Mouse (Mus musculus): ENCODE data around the gene Slc22a15. TPM values are rescaled to one million over a fixed set of nuclear protein-coding genes. Genes with fewer than 3 reads are reported as not detected.

Gene Slc22a15
- polyA plus RNA-seq, 1 experiment from 2014 or later = 4.5 TPM

DNA sequence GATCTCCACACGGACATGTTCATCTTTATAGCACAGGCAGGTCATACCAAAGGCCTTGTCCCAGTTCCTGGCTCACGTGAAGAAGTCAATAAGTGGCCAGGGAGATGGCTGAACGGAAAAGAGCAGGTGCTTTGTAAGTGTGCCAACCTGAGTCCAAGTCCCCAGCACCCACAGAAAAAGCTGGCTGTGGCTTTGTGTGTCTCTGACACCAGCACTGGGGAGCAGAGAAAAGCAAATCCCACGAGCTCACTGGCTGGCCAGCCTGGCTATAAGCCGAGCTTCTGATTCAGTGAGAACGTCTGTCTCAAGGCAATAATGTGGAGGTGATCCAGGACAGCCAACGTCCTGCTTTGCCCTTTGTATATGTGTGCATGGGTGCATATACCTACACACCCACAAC lies 29.3 kb upstream of the Slc22a15 start:
- Histone ChIP-seq H3K9me3 (ENCODE audit: low read length) (no peaks in the 10 kb centered on the region), H3K36me3 (ENCODE audit: insufficient read depth, low read length) (no peaks in the 10 kb centered on the region), H3K27me3 (replicated peaks; ENCODE audit: insufficient read depth, low read length) (no peaks in the 10 kb centered on the region), H3K4me1 (ENCODE audit: insufficient read depth, low read depth, low read length) (no peaks in the 10 kb centered on the region), H3K27ac (ENCODE audit: low read length) (no peak overlapping the region), H3K4me3 (ENCODE audit: low read depth, low read length) (no peak overlapping the region), H3K4me2 (replicated peaks; ENCODE audit: low read depth, low read length) (no peak overlapping the region), H3K9ac (replicated peaks; ENCODE audit: low read depth) (no peak overlapping the region)
- DNase-seq (ENCODE audit: low spot score) (no peak), ATAC-seq (no peak)
- 63% methylated on average over 7 of the region's 7 CpGs for WGBS
- no peak for TF ChIP-seq EP300 (IDR thresholded peaks at IDR 0.05)
- TF ChIP-seq CTCF (IDR thresholded peaks at IDR 0.05) = no peak

- DNase-seq (ENCODE audit: low spot score) = no peak
- Histone ChIP-seq H3K36me3 (ENCODE audit: insufficient read depth, low read length) (no peaks in the 10 kb centered on the region), H3K27me3 (replicated peaks; ENCODE audit: insufficient read depth, low read length) (no peaks in the 10 kb centered on the region), H3K9ac (replicated peaks; ENCODE audit: low read depth) (no peak overlapping the region), H3K4me3 (ENCODE audit: low read depth, low read length) (no peak overlapping the region), H3K4me1 (ENCODE audit: insufficient read depth, low read depth, low read length) (no peaks in the 10 kb centered on the region), H3K9me3 (ENCODE audit: low read length) (no peaks in the 10 kb centered on the region), H3K27ac (ENCODE audit: low read length) (no peak overlapping the region), H3K4me2 (replicated peaks; ENCODE audit: low read depth, low read length) (no peak overlapping the region)
- no peak for TF ChIP-seq EP300 (IDR thresholded peaks at IDR 0.05)
- no peak for TF ChIP-seq CTCF (IDR thresholded peaks at IDR 0.05)
- WGBS = 87% methylated on average over 2 of the region's 2 CpGs
- no peak for ATAC-seq
These were observed 28.3 kb upstream of the Slc22a15 start for GRCm38 (mm10) chr3:101952577-101952976.

DNA sequence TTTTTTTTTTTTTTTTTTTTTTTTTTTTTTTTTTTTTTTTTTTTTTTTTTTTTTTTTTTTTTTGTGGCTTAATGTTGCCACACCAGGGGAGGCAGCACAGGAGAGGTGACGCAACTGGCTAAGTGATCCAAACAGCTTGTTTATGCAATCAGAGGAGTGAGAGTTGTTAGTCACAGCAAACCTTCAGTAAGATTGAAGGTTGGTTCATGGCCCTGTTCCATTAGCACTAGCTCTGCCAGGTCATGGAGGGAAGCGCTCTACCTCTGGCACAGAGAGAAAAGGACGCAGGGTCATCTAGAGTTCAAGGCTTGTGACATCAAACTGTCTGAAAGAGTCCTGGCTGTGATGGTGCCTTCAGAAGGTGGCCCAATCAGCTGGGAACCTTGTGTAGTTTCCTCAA lies 24.3 kb upstream of the Slc22a15 start:
- Histone ChIP-seq H3K4me3 (ENCODE audit: low read depth, low read length) (no peak overlapping the region), H3K36me3 (ENCODE audit: insufficient read depth, low read length) (no peaks in the 10 kb centered on the region), H3K9me3 (ENCODE audit: low read length) (no peaks in the 10 kb centered on the region), H3K4me2 (replicated peaks; ENCODE audit: low read depth, low read length) (no peak overlapping the region), H3K27ac (ENCODE audit: low read length) (0 out of 2 replicates have a peak overlapping the region, but pooled peaks have one; percentile 47), H3K9ac (replicated peaks; ENCODE audit: low read depth) (no peak overlapping the region), H3K27me3 (replicated peaks; ENCODE audit: insufficient read depth, low read length) (no peaks in the 10 kb centered on the region), H3K4me1 (ENCODE audit: insufficient read depth, low read depth, low read length) (no peaks in the 10 kb centered on the region)
- WGBS = 25% methylated on average over 3 of the region's 3 CpGs
- no peak for TF ChIP-seq EP300 (IDR thresholded peaks at IDR 0.05)
- TF ChIP-seq CTCF (IDR thresholded peaks at IDR 0.05) = no peak
- peak; percentile 90 for ATAC-seq
- peak; percentile 96 for DNase-seq (ENCODE audit: low spot score)

- H3K4me1 ChIP-seq (ENCODE audit: insufficient read depth, low read depth, low read length) = no peaks in the 10 kb centered on the region
- H3K4me2 ChIP-seq (replicated peaks; ENCODE audit: low read depth, low read length) = no peak overlapping the region
- TF ChIP-seq EP300 (IDR thresholded peaks at IDR 0.05) (no peak), CTCF (IDR thresholded peaks at IDR 0.05) (no peak)
- H3K36me3 ChIP-seq (ENCODE audit: insufficient read depth, low read length) = no peaks in the 10 kb centered on the region
- H3K9me3 ChIP-seq (ENCODE audit: low read length) = no peaks in the 10 kb centered on the region
- whole genome bisulfite sequencing = 64% methylated on average over 4 of the region's 4 CpGs
- H3K9ac ChIP-seq (replicated peaks; ENCODE audit: low read depth) = no peak overlapping the region
- H3K27me3 ChIP-seq (replicated peaks; ENCODE audit: insufficient read depth, low read length) = no peaks in the 10 kb centered on the region
- DNase-seq (ENCODE audit: low spot score) (no peak), ATAC-seq (no peak)
- H3K4me3 ChIP-seq (ENCODE audit: low read depth, low read length) = no peak overlapping the region
- no peak overlapping the region for H3K27ac ChIP-seq (ENCODE audit: low read length)
These were observed 23.0 kb upstream of the Slc22a15 start for GRCm38 (mm10) chr3:101947250-101947649.

GRCm38 (mm10) chr3:101945257-101945656 lies 21.0 kb upstream of the Slc22a15 start:
- H3K9ac ChIP-seq (replicated peaks; ENCODE audit: low read depth) = no peak overlapping the region
- no peaks in the 10 kb centered on the region for H3K36me3 ChIP-seq (ENCODE audit: insufficient read depth, low read length)
- H3K4me2 ChIP-seq (replicated peaks; ENCODE audit: low read depth, low read length) = no peak overlapping the region
- no peak overlapping the region for H3K27ac ChIP-seq (ENCODE audit: low read length)
- ATAC-seq (no peak), DNase-seq (ENCODE audit: low spot score) (no peak)
- WGBS = 52% methylated on average over 5 of the region's 5 CpGs
- no peaks in the 10 kb centered on the region for H3K27me3 ChIP-seq (replicated peaks; ENCODE audit: insufficient read depth, low read length)
- no peak overlapping the region for H3K4me3 ChIP-seq (ENCODE audit: low read depth, low read length)
- TF ChIP-seq EP300 (IDR thresholded peaks at IDR 0.05) (no peak), CTCF (IDR thresholded peaks at IDR 0.05) (no peak)
- H3K4me1 ChIP-seq (ENCODE audit: insufficient read depth, low read depth, low read length) = no peaks in the 10 kb centered on the region
- H3K9me3 ChIP-seq (ENCODE audit: low read length) = no peaks in the 10 kb centered on the region

DNA sequence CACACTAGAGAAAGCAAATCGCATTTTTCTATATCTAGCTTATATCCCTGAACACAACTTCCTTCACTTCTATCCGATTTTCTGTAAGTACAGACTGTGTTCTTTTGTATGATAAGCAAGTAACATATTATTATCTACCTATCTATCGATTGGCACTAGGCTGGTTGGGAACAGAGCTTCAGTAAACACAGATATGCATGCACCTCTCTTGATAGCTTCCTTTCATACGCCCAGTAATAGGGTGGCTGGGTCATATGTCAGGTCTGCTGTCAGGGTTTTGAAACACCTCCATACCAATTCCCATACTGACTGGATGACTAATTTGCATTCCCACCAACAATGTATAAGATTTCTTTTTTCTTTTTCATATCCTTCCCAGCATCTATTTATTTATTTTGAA lies 16.2 kb upstream of the Slc22a15 start:
- Histone ChIP-seq H3K4me3 (ENCODE audit: low read depth, low read length) (no peak overlapping the region), H3K27ac (ENCODE audit: low read length) (no peak overlapping the region), H3K36me3 (ENCODE audit: insufficient read depth, low read length) (no peaks in the 10 kb centered on the region), H3K9me3 (ENCODE audit: low read length) (no peaks in the 10 kb centered on the region), H3K9ac (replicated peaks; ENCODE audit: low read depth) (no peak overlapping the region), H3K4me1 (ENCODE audit: insufficient read depth, low read depth, low read length) (no peaks in the 10 kb centered on the region), H3K4me2 (replicated peaks; ENCODE audit: low read depth, low read length) (no peak overlapping the region), H3K27me3 (replicated peaks; ENCODE audit: insufficient read depth, low read length) (no peaks in the 10 kb centered on the region)
- no peak for ATAC-seq
- TF ChIP-seq EP300 (IDR thresholded peaks at IDR 0.05) = no peak
- TF ChIP-seq CTCF (IDR thresholded peaks at IDR 0.05) = no peak
- WGBS = 40% methylated on average over 4 of the region's 4 CpGs
- DNase-seq (ENCODE audit: low spot score) = no peak

GRCm38 (mm10) chr3:101939865-101940264 lies 15.6 kb upstream of the Slc22a15 start:
- DNase-seq (ENCODE audit: low spot score) (peak; percentile 84), ATAC-seq (peak; percentile 91)
- no peak overlapping the region; the same call in 1 of the 2 replicates for H3K27ac ChIP-seq (ENCODE audit: low read length)
- WGBS = 51% methylated on average over 3 of the region's 3 CpGs
- no peak overlapping the region for H3K4me3 ChIP-seq (ENCODE audit: low read depth, low read length)
- no peaks in the 10 kb centered on the region for H3K9me3 ChIP-seq (ENCODE audit: low read length)
- H3K4me2 ChIP-seq (replicated peaks; ENCODE audit: low read depth, low read length) = no peak overlapping the region
- H3K36me3 ChIP-seq (ENCODE audit: insufficient read depth, low read length) = no peaks in the 10 kb centered on the region
- TF ChIP-seq EP300 (IDR thresholded peaks at IDR 0.05) (peak; percentile 88), CTCF (IDR thresholded peaks at IDR 0.05) (no peak)
- H3K9ac ChIP-seq (replicated peaks; ENCODE audit: low read depth) = no peak overlapping the region
- no peaks in the 10 kb centered on the region for H3K4me1 ChIP-seq (ENCODE audit: insufficient read depth, low read depth, low read length)
- H3K27me3 ChIP-seq (replicated peaks; ENCODE audit: insufficient read depth, low read length) = no peaks in the 10 kb centered on the region
